Mouse (Mus musculus) inflammation-experienced regulatory T-cells (primary cell): Measurements from ENCODE around the gene Ttll6. TPM values are rescaled to one million over a fixed set of nuclear protein-coding genes. Genes with fewer than 3 reads are reported as not detected.

ENCODE experiments used
- polyA plus RNA-seq, 2 experiments: library from polyadenylated mRNA; unstranded; fragments of 100-300 nt; shearing (Covaris generic); gene quantifications; one replicate each; pipeline ENCODE4 v1.2.1; 2017

Ttll6 gene
- polyA plus RNA-seq = under 1 TPM; 0.06 to 0.23 TPM

GRCm38 (mm10) chr11:96133239-96133865 lies at the start of gene Ttll6:
TSS of gene Ttll6 (plus strand) at chr11:96133786.

DNA sequence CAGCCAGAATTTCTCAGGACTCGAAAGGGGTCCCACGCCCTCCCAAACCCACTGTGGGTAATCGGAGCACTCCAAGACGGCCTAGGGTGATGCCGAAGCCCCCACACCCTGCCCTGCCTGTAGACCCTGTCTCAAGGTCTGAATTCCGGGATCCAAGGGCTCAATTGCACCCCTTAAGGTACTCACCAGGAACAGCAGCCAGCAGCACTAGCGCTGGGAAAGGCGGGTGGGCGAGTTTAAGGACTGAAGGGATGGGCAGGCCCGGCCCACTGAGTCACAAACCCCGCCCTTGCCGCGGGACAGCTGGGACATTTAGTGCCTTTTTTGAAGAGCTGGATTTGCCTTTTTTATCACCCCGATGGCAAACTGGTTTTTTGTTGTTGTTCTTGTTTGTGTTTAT lies 21.8 kb upstream of the Ttll6 start, which contains the start of gene Calcoco2:
Gene Calcoco2 (minus strand): TSS at position 214 of the 400 bp plus-strand sequence.

GRCm38 (mm10) chr11:96193521-96194400 lies 60.2 kb downstream of the Ttll6 start, which contains the start of gene Hoxb13:
TSS of gene Hoxb13 (plus strand) at chr11:96194316.

Other genes with a start within 250 kb of the Ttll6 start
- gene B4galnt2, start 218.9 kb upstream of the Ttll6 start, polyA plus RNA-seq = under 1 TPM in 1 of 2 experiments, not detected in 1; 0.14 TPM
- 1 to 10 TPM in 1 of 2 experiments, under 1 TPM in 1; 0.12 to 1.4 TPM for gene Igf2bp1, start 127.8 kb upstream of the Ttll6 start, polyA plus RNA-seq
- gene Gip, start 109.2 kb upstream of the Ttll6 start, polyA plus RNA-seq = not detected
- gene Snf8, start 98.9 kb upstream of the Ttll6 start, polyA plus RNA-seq = 10 to 100 TPM; 82.6 to 87.8 TPM
- 10 to 100 TPM; 42.9 to 43.9 TPM for gene Ube2z, start 68.4 kb upstream of the Ttll6 start, polyA plus RNA-seq
- gene Atp5g1, start 58.1 kb upstream of the Ttll6 start, polyA plus RNA-seq = 100 to 1,000 TPM; 302 to 318 TPM
- under 1 TPM in 1 of 2 experiments, not detected in 1; 0.27 TPM for gene Calcoco2, start 21.8 kb upstream of the Ttll6 start, polyA plus RNA-seq
- under 1 TPM in 1 of 2 experiments, not detected in 1; 0.14 TPM for gene Hoxb13, start 60.5 kb downstream of the Ttll6 start, polyA plus RNA-seq
- not detected for gene Hoxb9, start 137.7 kb downstream of the Ttll6 start, polyA plus RNA-seq
- gene Hoxb8, start 148.1 kb downstream of the Ttll6 start, polyA plus RNA-seq = not detected
- gene Hoxb7, start 152.8 kb downstream of the Ttll6 start, polyA plus RNA-seq = not detected
- gene Hoxb6, start 158.7 kb downstream of the Ttll6 start, polyA plus RNA-seq = not detected
- gene Hoxb5, start 169.6 kb downstream of the Ttll6 start, polyA plus RNA-seq = 1 to 10 TPM in 1 of 2 experiments, under 1 TPM in 1; 0.14 to 1.1 TPM
- gene Hoxb4, start 184.5 kb downstream of the Ttll6 start, polyA plus RNA-seq = under 1 TPM; 0.61 to 0.72 TPM
- under 1 TPM in 1 of 2 experiments, not detected in 1; 0.25 TPM for gene Hoxb3, start 189.5 kb downstream of the Ttll6 start, polyA plus RNA-seq
- under 1 TPM; 0.10 to 0.91 TPM for gene Hoxb2, start 216.7 kb downstream of the Ttll6 start, polyA plus RNA-seq
- under 1 TPM in 1 of 2 experiments, not detected in 1; 0.68 TPM for gene Hoxb1, start 232.0 kb downstream of the Ttll6 start, polyA plus RNA-seq